Mouse (Mus musculus): ENCODE results near the gene Pou3f3.

GRCm38 (mm10) chr1:42709431-42710160 lies 14.0 kb downstream of the Pou3f3 start:
- TF ChIP-seq CTCF (IDR thresholded peaks at IDR 0.05; ENCODE audit: insufficient read depth, low read length) = no peak
- TF ChIP-seq POLR2A (IDR thresholded peaks at IDR 0.05; ENCODE audit: borderline replicate concordance, extremely low read depth, low read depth, low read length) = no peak

Data from lung, adult 2 months (tissue).